Mouse (Mus musculus): ENCODE measurements around the gene Wdr62.
A peak's percentile ranks its signal among the peaks of the same experiment; 100 is the strongest.

The Wdr62 gene

GRCm38 (mm10) chr7:30300914-30301313 is 20.7 kb upstream of the Wdr62 start:
- no peak for DNase-seq

- DNase-seq: no peak
Observed at GRCm38 (mm10) chr7:30297266-30297665, 17.0 kb upstream of the Wdr62 start.

GRCm38 (mm10) chr7:30296816-30297215 is 16.6 kb upstream of the Wdr62 start:
- DNase-seq: no peak

GRCm38 (mm10) chr7:30295103-30295502 is 14.9 kb upstream of the Wdr62 start:
- peak; percentile 70 for DNase-seq

- DNase-seq: no peak
Observed at GRCm38 (mm10) chr7:30294296-30294695, 14.1 kb upstream of the Wdr62 start.

- no peak for DNase-seq
Observed at GRCm38 (mm10) chr7:30293795-30294194, 13.6 kb upstream of the Wdr62 start.

GRCm38 (mm10) chr7:30291215-30292131 is 11.3 kb upstream of the Wdr62 start, which contains the start of gene Clip3:
Clip3 (plus strand) TSS chr7:30291728.
- DNase-seq: peak; percentile 89

- DNase-seq: peak; percentile 77
Observed at GRCm38 (mm10) chr7:30289714-30290399, 9.6 kb upstream of the Wdr62 start.

- no peak for DNase-seq
Observed at GRCm38 (mm10) chr7:30289071-30289713, 9.0 kb upstream of the Wdr62 start.

GRCm38 (mm10) chr7:30288046-30288445 is 7.8 kb upstream of the Wdr62 start:
- DNase-seq: no peak

GRCm38 (mm10) chr7:30286701-30287410 is 6.6 kb upstream of the Wdr62 start:
- no peak for DNase-seq

GRCm38 (mm10) chr7:30282740-30283139 is 2.5 kb upstream of the Wdr62 start:
- peak; percentile 66 for DNase-seq

- no peak for DNase-seq
Observed at GRCm38 (mm10) chr7:30281522-30281921, 1.3 kb upstream of the Wdr62 start.

- peak; percentile 92 for DNase-seq
Observed at GRCm38 (mm10) chr7:30280670-30281138, 485 bp upstream of the Wdr62 start.

- no peak for DNase-seq
Observed at GRCm38 (mm10) chr7:30279536-30279935, 683 bp downstream of the Wdr62 start.

- DNase-seq: no peak
Observed at GRCm38 (mm10) chr7:30278911-30279310, 1.3 kb downstream of the Wdr62 start.

GRCm38 (mm10) chr7:30274383-30274782 is 5.8 kb downstream of the Wdr62 start:
- no peak for DNase-seq

- DNase-seq: no peak
Observed at GRCm38 (mm10) chr7:30269641-30270040, 10.6 kb downstream of the Wdr62 start.

GRCm38 (mm10) chr7:30266780-30267179 is 13.4 kb downstream of the Wdr62 start:
- no peak for DNase-seq

GRCm38 (mm10) chr7:30265935-30266334 is 14.3 kb downstream of the Wdr62 start:
- DNase-seq: no peak

GRCm38 (mm10) chr7:30265531-30265930 is 14.7 kb downstream of the Wdr62 start:
- no peak for DNase-seq

GRCm38 (mm10) chr7:30265041-30265440 is 15.2 kb downstream of the Wdr62 start:
- no peak for DNase-seq

Measured in layer of hippocampus, adult 9-11 months (tissue).